Mouse (Mus musculus) thymus, adult 2 months (tissue): Measurements from ENCODE around the gene Rptor.

ENCODE experiments used
- CTCF ChIP-seq: fragments of 200-500 bp; IDR thresholded peaks from 2 replicates; pipeline ENCODE4 v1.5.1; 2012; ENCODE audit warnings: mild to moderate bottlenecking, control low read depth, low read length, moderate library complexity, borderline replicate concordance; ENCODE audit not compliant: control insufficient read depth, poor library complexity, insufficient read depth; ENCODE audit errors: extremely low read depth
- POLR2A ChIP-seq: fragments of 200-500 bp; IDR thresholded peaks from 2 replicates; pipeline ENCODE4 v1.6.1; 2012; ENCODE audit warnings: mild to moderate bottlenecking, low read length, control low read depth, moderate library complexity; ENCODE audit not compliant: control insufficient read depth, poor library complexity, insufficient read depth; ENCODE audit errors: extremely low read depth

DNA sequence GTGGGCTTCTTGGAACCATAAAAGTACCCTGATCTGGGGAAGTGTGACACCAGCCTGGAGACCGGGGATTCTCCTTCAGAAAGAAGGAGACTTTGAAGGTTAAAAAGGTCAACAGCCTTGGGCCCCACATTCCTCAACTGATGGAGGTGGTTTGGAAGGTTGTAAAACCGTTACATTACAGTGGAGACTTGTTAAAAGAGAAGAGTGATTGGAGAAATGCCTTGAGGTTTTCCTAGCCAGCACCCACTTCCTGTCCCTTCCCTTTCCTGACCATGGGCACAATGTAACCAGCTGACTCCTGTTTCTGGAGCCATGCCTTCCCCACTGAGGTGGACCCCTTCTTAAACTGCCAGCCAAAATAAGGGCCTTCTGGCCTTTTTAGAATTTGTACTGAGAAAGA, 196.8 kb downstream of the Rptor start:
- no peak for TF ChIP-seq CTCF
- TF ChIP-seq POLR2A, result no peak
